Mouse (Mus musculus) lung, postnatal 0 days (tissue): Measurements from ENCODE around the gene Unc45a.

ENCODE experiments used
- CTCF ChIP-seq: IDR thresholded peaks from 2 replicates; pipeline ENCODE4 v1.5.1; 2016; ENCODE audit warnings: antibody characterized with exemption, mild to moderate bottlenecking
- EP300 ChIP-seq: IDR thresholded peaks from 2 replicates; pipeline ENCODE4 v1.6.1; 2016; ENCODE audit warnings: antibody characterized with exemption, mild to moderate bottlenecking, control low read depth

DNA sequence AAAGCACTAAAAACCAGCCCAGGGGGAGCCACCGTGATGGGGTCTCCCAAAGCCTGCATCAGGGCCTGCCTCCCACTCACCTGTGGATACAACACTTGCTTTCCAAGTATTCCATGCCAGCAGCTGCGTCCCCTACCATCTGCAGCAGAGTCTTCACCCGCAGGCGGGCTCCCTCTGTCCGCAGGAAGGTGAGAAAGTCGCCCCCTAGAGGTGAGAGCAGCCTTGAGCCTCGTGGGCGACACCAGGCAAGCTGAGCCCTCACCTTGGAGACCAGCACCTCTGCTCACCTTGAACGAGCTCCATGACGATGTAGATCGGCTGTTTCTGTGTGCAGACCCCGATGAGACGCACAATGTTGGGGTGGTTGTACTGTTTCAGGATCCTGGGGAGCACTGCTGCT, 38.7 kb upstream of the Unc45a start:
- no peak for TF ChIP-seq EP300
- TF ChIP-seq CTCF, result peak; percentile 68
